Mouse (Mus musculus): ENCODE results near the gene Apela. TPM values are rescaled to one million over a fixed set of nuclear protein-coding genes. Genes with fewer than 3 reads are reported as not detected.

The Apela gene
- polyA plus RNA-seq (2012; ENCODE audit: insufficient read depth, insufficient read length, missing spikeins) = not detected in 2 replicates

- no peak for TF ChIP-seq POLR2A (IDR thresholded peaks at IDR 0.05; ENCODE audit: borderline replicate concordance, low read depth, low read length)
- TF ChIP-seq CTCF (IDR thresholded peaks at IDR 0.05; ENCODE audit: low read depth, low read length) = no peak
- Histone ChIP-seq H3K27ac (ENCODE audit: insufficient read depth, low read depth, low read length) (no peak within 1 kb of the TSS), H3K4me1 (ENCODE audit: control insufficient read depth, insufficient read depth, low read length) (no peaks in the 10 kb centered on the region), H3K4me3 (ENCODE audit: insufficient read depth, low read length) (no peak within 1 kb of the TSS)
Observed at GRCm38 (mm10) chr8:65037117-65037533, at the start of gene Apela. TSS of gene Apela (minus strand) at chr8:65037336.

- TF ChIP-seq CTCF (IDR thresholded peaks at IDR 0.05; ENCODE audit: low read depth, low read length) = no peak
- TF ChIP-seq POLR2A (IDR thresholded peaks at IDR 0.05; ENCODE audit: borderline replicate concordance, low read depth, low read length) = no peak
- Histone ChIP-seq H3K4me3 (ENCODE audit: insufficient read depth, low read length) (no peak overlapping the region), H3K4me1 (ENCODE audit: control insufficient read depth, insufficient read depth, low read length) (no peaks in the 10 kb centered on the region), H3K27ac (ENCODE audit: insufficient read depth, low read depth, low read length) (no peak overlapping the region)
Observed at GRCm38 (mm10) chr8:65085680-65086079, 48.5 kb upstream of the Apela start.

GRCm38 (mm10) chr8:65080731-65081130 is 43.6 kb upstream of the Apela start:
- Histone ChIP-seq H3K27ac (ENCODE audit: insufficient read depth, low read depth, low read length) (no peak overlapping the region), H3K4me3 (ENCODE audit: insufficient read depth, low read length) (no peak overlapping the region), H3K4me1 (ENCODE audit: control insufficient read depth, insufficient read depth, low read length) (no peaks in the 10 kb centered on the region)
- TF ChIP-seq POLR2A (IDR thresholded peaks at IDR 0.05; ENCODE audit: borderline replicate concordance, low read depth, low read length) (no peak), CTCF (IDR thresholded peaks at IDR 0.05; ENCODE audit: low read depth, low read length) (no peak)

GRCm38 (mm10) chr8:65074733-65075132 is 37.6 kb upstream of the Apela start, which contains the start of gene Gm10663:
TSS of gene Gm10663 (plus strand) at chr8:65075033.
- H3K4me1 ChIP-seq (ENCODE audit: control insufficient read depth, insufficient read depth, low read length) = no peaks in the 10 kb centered on the region
- H3K4me3 ChIP-seq (ENCODE audit: insufficient read depth, low read length) = no peak within 1 kb of the TSS
- H3K27ac ChIP-seq (ENCODE audit: insufficient read depth, low read depth, low read length) = no peak within 1 kb of the TSS
- no peak for TF ChIP-seq POLR2A (IDR thresholded peaks at IDR 0.05; ENCODE audit: borderline replicate concordance, low read depth, low read length)

GRCm38 (mm10) chr8:65070996-65071395 is 33.9 kb upstream of the Apela start:
- no peak for TF ChIP-seq CTCF (IDR thresholded peaks at IDR 0.05; ENCODE audit: low read depth, low read length)
- no peak for TF ChIP-seq POLR2A (IDR thresholded peaks at IDR 0.05; ENCODE audit: borderline replicate concordance, low read depth, low read length)
- no peak overlapping the region for H3K4me3 ChIP-seq (ENCODE audit: insufficient read depth, low read length)
- H3K4me1 ChIP-seq (ENCODE audit: control insufficient read depth, insufficient read depth, low read length) = no peaks in the 10 kb centered on the region
- H3K27ac ChIP-seq (ENCODE audit: insufficient read depth, low read depth, low read length) = no peak overlapping the region

- Histone ChIP-seq H3K27ac (ENCODE audit: insufficient read depth, low read depth, low read length) (no peak overlapping the region), H3K4me3 (ENCODE audit: insufficient read depth, low read length) (no peak overlapping the region), H3K4me1 (ENCODE audit: control insufficient read depth, insufficient read depth, low read length) (no peaks in the 10 kb centered on the region)
- TF ChIP-seq CTCF (IDR thresholded peaks at IDR 0.05; ENCODE audit: low read depth, low read length) (no peak), POLR2A (IDR thresholded peaks at IDR 0.05; ENCODE audit: borderline replicate concordance, low read depth, low read length) (no peak)
Observed at GRCm38 (mm10) chr8:65068473-65068819, 31.3 kb upstream of the Apela start.

- Histone ChIP-seq H3K4me1 (ENCODE audit: control insufficient read depth, insufficient read depth, low read length) (no peaks in the 10 kb centered on the region), H3K27ac (ENCODE audit: insufficient read depth, low read depth, low read length) (no peak overlapping the region)
- TF ChIP-seq POLR2A (IDR thresholded peaks at IDR 0.05; ENCODE audit: borderline replicate concordance, low read depth, low read length) = no peak
- no peak for TF ChIP-seq CTCF (IDR thresholded peaks at IDR 0.05; ENCODE audit: low read depth, low read length)
Observed at GRCm38 (mm10) chr8:65067694-65068472, 30.7 kb upstream of the Apela start.

GRCm38 (mm10) chr8:65067031-65067430 is 29.9 kb upstream of the Apela start:
- no peaks in the 10 kb centered on the region for H3K4me1 ChIP-seq (ENCODE audit: control insufficient read depth, insufficient read depth, low read length)
- TF ChIP-seq CTCF (IDR thresholded peaks at IDR 0.05; ENCODE audit: low read depth, low read length) (no peak), POLR2A (IDR thresholded peaks at IDR 0.05; ENCODE audit: borderline replicate concordance, low read depth, low read length) (no peak)
- no peak overlapping the region for H3K27ac ChIP-seq (ENCODE audit: insufficient read depth, low read depth, low read length)
- H3K4me3 ChIP-seq (ENCODE audit: insufficient read depth, low read length) = no peak overlapping the region

More at GRCm38 (mm10) chr8:65067694-65068472, 30.7 kb upstream of the Apela start:
- no peak overlapping the region for H3K4me3 ChIP-seq (ENCODE audit: insufficient read depth, low read length)

GRCm38 (mm10) chr8:65065622-65066021 is 28.5 kb upstream of the Apela start:
- H3K27ac ChIP-seq (ENCODE audit: insufficient read depth, low read depth, low read length) = no peak overlapping the region
- no peaks in the 10 kb centered on the region for H3K4me1 ChIP-seq (ENCODE audit: control insufficient read depth, insufficient read depth, low read length)
- no peak overlapping the region for H3K4me3 ChIP-seq (ENCODE audit: insufficient read depth, low read length)
- TF ChIP-seq CTCF (IDR thresholded peaks at IDR 0.05; ENCODE audit: low read depth, low read length) (no peak), POLR2A (IDR thresholded peaks at IDR 0.05; ENCODE audit: borderline replicate concordance, low read depth, low read length) (no peak)

GRCm38 (mm10) chr8:65064071-65064470 is 26.9 kb upstream of the Apela start:
- TF ChIP-seq POLR2A (IDR thresholded peaks at IDR 0.05; ENCODE audit: borderline replicate concordance, low read depth, low read length) = no peak
- no peak for TF ChIP-seq CTCF (IDR thresholded peaks at IDR 0.05; ENCODE audit: low read depth, low read length)
- no peak overlapping the region for H3K27ac ChIP-seq (ENCODE audit: insufficient read depth, low read depth, low read length)
- H3K4me3 ChIP-seq (ENCODE audit: insufficient read depth, low read length) = no peak overlapping the region
- H3K4me1 ChIP-seq (ENCODE audit: control insufficient read depth, insufficient read depth, low read length) = no peaks in the 10 kb centered on the region

All from bone marrow macrophage, adult 2 months (primary cell).